Mouse (Mus musculus): Measurements from ENCODE around the gene Rcsd1. TPM values are rescaled to one million over a fixed set of nuclear protein-coding genes. Genes with fewer than 3 reads are reported as not detected.

The Rcsd1 gene
- polyA plus RNA-seq, 1 experiment = 4.6 TPM

DNA sequence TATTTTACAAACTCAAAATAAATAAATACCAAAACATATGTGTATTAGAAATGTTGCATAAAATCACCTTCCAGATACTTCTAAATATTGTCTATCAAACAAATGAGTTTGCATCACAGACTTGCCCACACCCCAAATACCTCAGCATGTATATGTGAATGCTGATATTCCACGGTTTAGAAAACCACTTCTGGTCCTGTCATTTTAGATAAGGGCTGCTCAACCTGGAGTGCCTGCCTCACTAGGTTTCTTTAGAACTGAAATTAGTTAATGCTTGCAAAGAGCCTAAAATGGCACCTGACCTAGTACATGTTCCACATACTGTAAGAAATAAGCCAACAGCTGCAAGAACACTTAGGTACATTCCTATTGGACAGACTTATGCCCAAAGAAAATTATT lies 81.0 kb downstream of the Rcsd1 start:
- 90% methylated on average over 1 of the region's 1 CpGs for whole genome bisulfite sequencing
- H3K27ac ChIP-seq (ENCODE audit: insufficient read depth, low read length) = no peak overlapping the region

GRCm38 (mm10) chr1:165625896-165626295 lies 83.7 kb downstream of the Rcsd1 start:
- Histone ChIP-seq H3K4me3 (replicated peaks; ENCODE audit: insufficient read depth, low read depth, low read length) (no peak overlapping the region), H3K4me1 (ENCODE audit: control insufficient read depth, insufficient read depth, low read length) (peaks cover 25% of the 10 kb centered on the region), H3K27ac (ENCODE audit: insufficient read depth, low read length) (no peak overlapping the region), H3K27me3 (ENCODE audit: control insufficient read depth, insufficient read depth, low read length) (no peaks in the 10 kb centered on the region)
- TF ChIP-seq POLR2A (IDR thresholded peaks at IDR 0.05; ENCODE audit: borderline replicate concordance, insufficient read depth, low read length) = no peak
- TF ChIP-seq CTCF (IDR thresholded peaks at IDR 0.05; ENCODE audit: borderline replicate concordance, insufficient read depth, low read depth, low read length) = no peak
- no peak for DNase-seq
- 73% methylated on average over 5 of the region's 5 CpGs for WGBS

More for the DNA sequence above, 81.0 kb downstream of the Rcsd1 start:
- Histone ChIP-seq H3K4me3 (replicated peaks; ENCODE audit: insufficient read depth, low read depth, low read length) (no peak overlapping the region), H3K4me1 (ENCODE audit: control insufficient read depth, insufficient read depth, low read length) (peaks cover 28% of the 10 kb centered on the region), H3K27me3 (ENCODE audit: control insufficient read depth, insufficient read depth, low read length) (no peaks in the 10 kb centered on the region)
- no peak for DNase-seq
- TF ChIP-seq CTCF (IDR thresholded peaks at IDR 0.05; ENCODE audit: borderline replicate concordance, insufficient read depth, low read depth, low read length) (no peak), POLR2A (IDR thresholded peaks at IDR 0.05; ENCODE audit: borderline replicate concordance, insufficient read depth, low read length) (no peak)

GRCm38 (mm10) chr1:165625058-165625457 lies 84.5 kb downstream of the Rcsd1 start:
- H3K4me3 ChIP-seq (replicated peaks; ENCODE audit: insufficient read depth, low read depth, low read length) = no peak overlapping the region
- H3K27me3 ChIP-seq (ENCODE audit: control insufficient read depth, insufficient read depth, low read length) = no peaks in the 10 kb centered on the region
- TF ChIP-seq POLR2A (IDR thresholded peaks at IDR 0.05; ENCODE audit: borderline replicate concordance, insufficient read depth, low read length) (no peak), CTCF (IDR thresholded peaks at IDR 0.05; ENCODE audit: borderline replicate concordance, insufficient read depth, low read depth, low read length) (peak; percentile 14; the same call in 1 of the 2 replicates)
- peaks cover 20% of the 10 kb centered on the region for H3K4me1 ChIP-seq (ENCODE audit: control insufficient read depth, insufficient read depth, low read length)
- WGBS = 43% methylated on average over 5 of the region's 5 CpGs
- DNase-seq = peak in 1 of 2 experiments; percentile 37
- H3K27ac ChIP-seq (ENCODE audit: insufficient read depth, low read length) = no peak overlapping the region

DNA sequence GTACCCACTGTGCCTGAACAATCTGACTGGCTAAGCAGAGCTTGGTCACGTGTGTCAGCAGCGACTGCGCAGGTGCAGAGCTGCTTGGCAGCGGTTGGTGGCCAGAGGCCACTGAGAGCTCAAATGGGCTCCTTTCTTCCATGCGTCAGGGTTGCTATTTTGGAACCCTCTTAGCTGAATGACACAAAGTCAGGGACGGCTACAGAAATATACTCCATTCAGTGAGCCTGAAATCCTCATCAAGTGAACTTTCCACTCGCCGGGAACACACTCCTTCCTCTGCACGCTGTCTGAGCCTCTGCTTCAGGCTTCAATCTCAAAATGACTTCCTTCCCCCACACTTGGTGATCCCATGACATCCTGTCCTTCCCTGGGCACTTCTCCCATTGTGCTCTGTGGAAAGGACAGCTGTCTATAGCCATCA lies 91.3 kb downstream of the Rcsd1 start:
- H3K27ac ChIP-seq (ENCODE audit: insufficient read depth, low read length) = peak overlapping the region; percentile 56; the same call in 1 of the 2 replicates
- 52% methylated on average over 9 of the region's 9 CpGs for WGBS
- H3K27me3 ChIP-seq (ENCODE audit: control insufficient read depth, insufficient read depth, low read length) = no peaks in the 10 kb centered on the region
- no peak overlapping the region for H3K4me3 ChIP-seq (replicated peaks; ENCODE audit: insufficient read depth, low read depth, low read length)
- peaks cover 3% of the 10 kb centered on the region for H3K4me1 ChIP-seq (ENCODE audit: control insufficient read depth, insufficient read depth, low read length)
- DNase-seq = peak; percentile 44 to 65
- no peak for TF ChIP-seq POLR2A (IDR thresholded peaks at IDR 0.05; ENCODE audit: borderline replicate concordance, insufficient read depth, low read length)
- no peak for TF ChIP-seq CTCF (IDR thresholded peaks at IDR 0.05; ENCODE audit: borderline replicate concordance, insufficient read depth, low read depth, low read length)

DNA sequence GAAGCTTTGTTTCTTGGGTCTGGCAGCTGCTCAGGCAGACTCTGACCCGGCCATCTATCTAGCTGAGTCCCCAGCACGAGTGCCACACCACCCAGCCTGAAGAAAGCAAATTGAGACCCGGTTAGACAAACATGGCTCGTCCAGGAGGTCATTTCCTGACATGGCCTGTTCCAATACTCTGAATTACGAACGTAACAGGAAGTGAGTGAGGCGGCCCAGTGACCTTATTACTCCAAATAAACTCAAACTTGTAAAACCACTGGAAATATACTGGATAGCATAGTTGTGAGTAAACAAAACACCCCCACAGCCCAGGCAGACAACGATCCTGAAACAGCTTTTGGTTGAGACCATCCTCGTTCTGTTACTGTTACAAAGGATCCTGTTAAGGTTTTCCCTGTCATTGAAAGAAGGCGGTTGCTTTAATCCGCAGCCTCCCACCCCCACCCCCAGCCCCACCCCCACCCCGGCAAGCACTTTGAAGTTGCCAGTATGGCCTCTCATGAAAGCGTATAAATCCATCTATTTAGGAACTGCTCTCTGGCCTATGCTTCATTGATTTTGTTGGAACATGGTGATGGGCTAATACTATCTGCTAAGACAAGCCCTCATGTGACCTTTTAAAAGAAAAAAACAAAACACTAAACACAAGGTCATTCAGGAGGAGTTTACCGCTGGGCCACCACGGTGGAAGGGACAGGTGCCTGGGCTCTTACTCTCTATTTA lies 92.2 kb downstream of the Rcsd1 start:
- 50% methylated on average over 15 of the region's 15 CpGs for WGBS
- H3K27ac ChIP-seq (ENCODE audit: insufficient read depth, low read length) = no peak overlapping the region
- DNase-seq = no peak

DNA sequence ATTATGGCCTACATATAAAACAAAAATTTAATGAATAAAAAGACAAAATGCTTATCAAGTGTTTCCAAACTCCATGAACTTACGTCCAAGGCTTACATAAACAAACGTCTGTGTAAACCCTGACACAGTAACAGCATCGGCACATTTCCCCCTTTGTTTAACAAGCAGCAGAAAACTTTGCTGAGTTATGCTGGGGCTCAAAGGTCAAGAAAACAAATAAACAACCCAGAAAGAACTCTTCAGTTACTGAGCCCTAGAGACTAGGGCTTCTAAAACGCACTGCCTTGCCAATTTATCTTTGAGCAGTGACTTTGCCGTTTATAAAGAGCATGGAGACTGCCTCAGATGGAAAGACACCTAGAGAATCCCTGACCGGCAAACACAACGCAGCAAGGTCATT lies 92.9 kb downstream of the Rcsd1 start:
- H3K4me3 ChIP-seq (replicated peaks; ENCODE audit: insufficient read depth, low read depth, low read length) = no peak overlapping the region
- no peak overlapping the region for H3K27ac ChIP-seq (ENCODE audit: insufficient read depth, low read length)
- WGBS = 65% methylated on average over 7 of the region's 7 CpGs
- H3K27me3 ChIP-seq (ENCODE audit: control insufficient read depth, insufficient read depth, low read length) = no peaks in the 10 kb centered on the region
- no peak for TF ChIP-seq POLR2A (IDR thresholded peaks at IDR 0.05; ENCODE audit: borderline replicate concordance, insufficient read depth, low read length)
- no peak for TF ChIP-seq CTCF (IDR thresholded peaks at IDR 0.05; ENCODE audit: borderline replicate concordance, insufficient read depth, low read depth, low read length)
- H3K4me1 ChIP-seq (ENCODE audit: control insufficient read depth, insufficient read depth, low read length) = peaks cover 3% of the 10 kb centered on the region
- DNase-seq = no peak

More for the DNA sequence above, 92.2 kb downstream of the Rcsd1 start:
- H3K4me1 ChIP-seq (ENCODE audit: control insufficient read depth, insufficient read depth, low read length) = peaks cover 3% of the 10 kb centered on the region
- no peaks in the 10 kb centered on the region for H3K27me3 ChIP-seq (ENCODE audit: control insufficient read depth, insufficient read depth, low read length)
- no peak overlapping the region for H3K4me3 ChIP-seq (replicated peaks; ENCODE audit: insufficient read depth, low read depth, low read length)
- TF ChIP-seq CTCF (IDR thresholded peaks at IDR 0.05; ENCODE audit: borderline replicate concordance, insufficient read depth, low read depth, low read length) = no peak
- no peak for TF ChIP-seq POLR2A (IDR thresholded peaks at IDR 0.05; ENCODE audit: borderline replicate concordance, insufficient read depth, low read length)

GRCm38 (mm10) chr1:165614793-165615192 lies 94.8 kb downstream of the Rcsd1 start:
- WGBS = 91% methylated on average over 3 of the region's 3 CpGs
- peaks cover 3% of the 10 kb centered on the region for H3K4me1 ChIP-seq (ENCODE audit: control insufficient read depth, insufficient read depth, low read length)
- no peaks in the 10 kb centered on the region for H3K27me3 ChIP-seq (ENCODE audit: control insufficient read depth, insufficient read depth, low read length)
- no peak for DNase-seq
- no peak overlapping the region for H3K27ac ChIP-seq (ENCODE audit: insufficient read depth, low read length)
- H3K4me3 ChIP-seq (replicated peaks; ENCODE audit: insufficient read depth, low read depth, low read length) = no peak overlapping the region
- TF ChIP-seq CTCF (IDR thresholded peaks at IDR 0.05; ENCODE audit: borderline replicate concordance, insufficient read depth, low read depth, low read length) (no peak), POLR2A (IDR thresholded peaks at IDR 0.05; ENCODE audit: borderline replicate concordance, insufficient read depth, low read length) (no peak)

DNA sequence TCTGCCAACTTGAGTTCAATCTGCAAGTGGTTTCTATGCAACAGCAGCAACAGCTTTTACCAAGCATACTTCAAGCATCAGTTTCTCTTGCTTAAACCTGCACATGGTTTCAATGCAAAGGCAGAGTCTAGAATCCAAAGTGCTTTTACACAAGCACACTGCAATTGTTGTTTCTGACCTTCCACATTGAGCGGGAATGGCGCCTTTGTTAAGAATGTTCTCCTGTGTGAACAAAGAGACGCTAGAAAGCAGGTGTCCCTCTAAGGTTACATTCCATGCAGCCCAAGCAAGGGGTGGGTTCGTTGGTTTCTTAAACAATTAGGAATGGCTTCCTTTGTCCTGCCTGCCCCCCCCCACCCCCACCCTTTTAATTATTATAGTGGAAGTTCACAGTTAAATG lies 95.6 kb downstream of the Rcsd1 start:
- Histone ChIP-seq H3K27me3 (ENCODE audit: control insufficient read depth, insufficient read depth, low read length) (no peaks in the 10 kb centered on the region), H3K4me1 (ENCODE audit: control insufficient read depth, insufficient read depth, low read length) (peaks cover 3% of the 10 kb centered on the region), H3K27ac (ENCODE audit: insufficient read depth, low read length) (no peak overlapping the region), H3K4me3 (replicated peaks; ENCODE audit: insufficient read depth, low read depth, low read length) (no peak overlapping the region)
- no peak for TF ChIP-seq CTCF (IDR thresholded peaks at IDR 0.05; ENCODE audit: borderline replicate concordance, insufficient read depth, low read depth, low read length)
- TF ChIP-seq POLR2A (IDR thresholded peaks at IDR 0.05; ENCODE audit: borderline replicate concordance, insufficient read depth, low read length) = no peak
- DNase-seq = no peak
- WGBS = 86% methylated on average over 4 of the region's 4 CpGs

Measured in cerebellum, adult 2 months (tissue).